Mouse (Mus musculus) erythroblast, embryonic 14.5 days (primary cell): ENCODE measurements around the gene Ccdc3.

Source experiments
- GATA1 ChIP-seq: IDR thresholded peaks from 2 replicates; pipeline ENCODE4 v1.6.1; 2012; ENCODE audit warnings: low read length, inconsistent platforms, mixed read lengths
- TAL1 ChIP-seq: IDR thresholded peaks from 3 replicates; pipeline ENCODE4 v1.6.1; 2012; ENCODE audit warnings: low read length, inconsistent platforms, mixed read lengths

GRCm38 (mm10) chr2:5170815-5171214 lies 33.2 kb downstream of the Ccdc3 start:
- no peak for TF ChIP-seq GATA1
- TF ChIP-seq TAL1 = no peak
